Mouse (Mus musculus) layer of hippocampus, adult 18-20 months (tissue): ENCODE results near the gene Elmo2. TPM values are rescaled to one million over a fixed set of nuclear protein-coding genes. Genes with fewer than 3 reads are reported as not detected.

Source experiments
- DNase-seq, 2 experiments: peaks; one replicate each; pipeline ENCODE4 v3.0.0; 2022; ENCODE audit warnings: low spot score in 2 of 2
- total RNA-seq, 2 experiments: library from RNA; stranded (reverse); gene quantifications; 2 replicates each; pipeline ENCODE4 v1.2.3; 2021

Gene Elmo2
- total RNA-seq, 2 experiments from 2014 or later, result 174 to 179 TPM

DNA sequence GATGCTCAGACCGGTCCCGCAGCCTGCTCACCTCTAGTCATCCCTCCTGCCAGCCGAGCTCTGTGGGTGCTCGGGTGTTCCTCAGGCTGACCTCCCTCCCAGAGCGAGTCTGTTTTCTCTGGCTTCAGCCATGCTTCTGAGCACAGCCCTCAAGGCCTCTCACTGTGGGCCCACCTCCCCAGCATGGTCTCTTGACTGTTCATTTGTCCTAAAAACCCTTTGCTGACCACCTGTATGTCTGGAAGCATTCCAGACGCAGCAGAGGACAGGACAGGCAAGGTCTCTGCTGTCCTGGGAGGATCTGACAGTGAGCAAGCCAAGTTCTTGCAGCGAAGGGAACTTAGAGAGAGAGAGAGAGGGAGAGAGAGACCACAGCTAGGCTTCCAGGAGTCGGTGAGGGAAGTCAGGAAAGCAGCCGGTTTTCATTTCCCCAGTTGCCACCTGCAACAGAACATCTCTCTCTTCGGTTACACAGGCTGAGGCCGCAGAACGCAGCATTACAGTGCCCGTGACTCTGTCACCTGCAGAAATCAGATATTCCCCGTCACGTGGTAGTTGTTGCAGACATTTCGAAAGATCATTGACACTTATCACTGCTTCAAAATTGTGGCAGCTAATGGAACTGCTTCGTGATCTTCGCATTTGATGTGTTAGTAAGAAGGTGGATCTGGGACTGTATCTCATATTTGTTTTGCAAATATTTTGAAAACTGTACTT lies 63.8 kb downstream of the Elmo2 start:
- no peak for DNase-seq

- DNase-seq, result no peak
Measured at GRCm38 (mm10) chr2:165259859-165260258, 66.4 kb downstream of the Elmo2 start.

- DNase-seq, result no peak
Measured at GRCm38 (mm10) chr2:165258321-165258720, 68.0 kb downstream of the Elmo2 start.

- no peak for DNase-seq
Measured at GRCm38 (mm10) chr2:165257151-165257834, 69.0 kb downstream of the Elmo2 start.

- no peak for DNase-seq
Measured at GRCm38 (mm10) chr2:165256213-165256612, 70.1 kb downstream of the Elmo2 start.

DNA sequence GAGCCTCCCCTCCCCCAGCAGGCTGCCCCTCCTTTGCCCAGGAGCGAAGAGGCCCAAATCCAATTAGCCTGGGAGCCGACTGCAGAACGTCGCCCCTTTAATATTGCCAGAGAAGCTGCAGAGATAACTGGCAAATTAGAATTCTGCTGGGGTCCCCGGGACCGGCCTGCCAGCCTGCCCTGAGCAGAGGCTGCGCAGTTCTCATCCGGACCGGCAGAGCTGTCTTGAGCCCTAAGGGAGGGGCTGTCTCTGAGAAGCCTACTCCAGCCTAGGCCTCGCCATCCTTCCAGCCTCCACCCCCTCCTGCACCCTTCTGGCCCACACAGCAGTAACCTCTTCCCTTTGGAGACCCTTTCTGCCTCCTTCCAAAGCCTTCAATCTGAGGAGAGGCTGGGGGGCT lies 72.4 kb downstream of the Elmo2 start:
- DNase-seq, result no peak

DNA sequence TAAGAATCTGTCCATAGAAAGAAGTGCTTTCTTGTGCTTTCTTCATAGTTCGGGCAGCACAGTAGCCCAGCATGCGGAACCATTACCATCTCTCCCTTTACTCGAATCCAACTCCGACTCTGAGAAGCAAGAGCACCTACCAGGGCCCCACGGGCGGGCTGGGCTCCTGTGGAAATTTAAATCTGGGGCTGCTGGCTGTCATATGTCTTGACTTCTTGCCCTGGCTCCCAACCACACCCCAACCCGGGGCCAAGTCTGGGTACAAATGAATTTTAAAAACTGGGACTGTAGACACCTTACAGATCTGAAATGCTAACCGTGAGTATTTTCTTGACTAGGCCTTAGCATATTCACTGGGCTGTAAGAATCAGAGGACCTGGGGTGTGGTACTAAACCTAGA lies 73.0 kb downstream of the Elmo2 start:
- no peak for DNase-seq

GRCm38 (mm10) chr2:165252801-165253200 lies 73.5 kb downstream of the Elmo2 start:
- DNase-seq, result no peak

- no peak for DNase-seq
Measured at GRCm38 (mm10) chr2:165252381-165252780, 73.9 kb downstream of the Elmo2 start.

DNA sequence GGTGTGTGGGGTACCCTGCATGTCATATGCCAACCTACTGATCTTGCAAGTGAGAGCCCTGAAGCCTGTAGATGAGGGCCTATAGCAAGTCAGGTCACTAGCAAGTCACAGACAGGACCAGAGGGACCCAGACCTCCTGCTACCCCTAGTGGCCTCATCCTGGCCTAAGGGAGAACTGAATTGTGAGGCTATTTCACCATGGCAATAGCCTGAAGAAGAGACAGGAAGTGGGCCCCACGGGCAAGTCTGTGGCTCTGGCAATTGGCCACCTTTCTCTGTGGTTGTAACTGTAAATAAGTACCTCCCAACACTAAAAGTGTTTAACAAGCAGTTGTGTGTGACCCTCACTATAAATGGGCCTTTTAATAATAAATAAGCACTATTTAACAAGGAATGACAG lies 75.4 kb downstream of the Elmo2 start:
- DNase-seq, result no peak

- DNase-seq, result no peak
Measured at GRCm38 (mm10) chr2:165248967-165249366, 77.3 kb downstream of the Elmo2 start.

DNA sequence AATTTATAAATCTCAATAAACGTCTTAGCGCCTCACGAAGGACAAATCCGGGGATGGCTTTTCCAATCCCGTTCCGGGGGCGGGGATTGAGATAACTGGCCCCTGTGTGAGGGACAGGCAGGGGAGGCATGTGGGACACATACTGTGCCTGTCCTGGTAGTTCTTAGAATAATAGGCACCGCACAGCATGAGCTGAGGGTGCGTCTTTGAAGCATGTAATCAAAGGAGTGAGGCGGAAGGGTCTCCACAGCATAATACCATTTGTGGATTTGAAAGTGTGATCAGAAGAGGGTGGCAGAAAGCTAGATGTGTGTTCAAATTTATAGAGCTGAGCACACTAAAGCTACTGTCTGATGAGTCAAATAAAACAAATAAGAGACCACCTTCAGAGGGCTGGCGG lies 79.9 kb downstream of the Elmo2 start:
- DNase-seq, result no peak

- DNase-seq, result no peak
Measured at GRCm38 (mm10) chr2:165243122-165243720, 83.1 kb downstream of the Elmo2 start.

DNA sequence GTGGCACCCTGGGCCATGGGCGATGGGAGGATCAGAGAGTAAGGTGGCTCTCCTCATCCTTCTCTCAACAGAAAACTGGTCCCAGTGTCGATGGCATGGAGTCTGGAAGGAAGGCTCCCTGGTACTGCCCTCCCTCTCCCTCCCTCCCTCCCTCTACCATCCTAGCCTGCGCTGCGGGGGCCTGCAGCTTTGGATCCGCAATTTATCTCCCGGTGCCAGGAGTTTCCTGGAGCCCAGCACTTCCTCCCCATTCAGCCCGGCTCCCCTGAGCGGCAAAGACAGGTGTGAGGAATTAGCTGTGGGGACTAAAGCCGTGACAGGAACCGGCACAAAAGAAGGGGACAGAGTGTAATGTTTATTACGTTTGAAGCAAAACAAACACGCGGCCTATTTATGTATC lies 83.7 kb downstream of the Elmo2 start:
- DNase-seq, result no peak

- no peak for DNase-seq
Measured at GRCm38 (mm10) chr2:165241786-165242185, 84.5 kb downstream of the Elmo2 start.

- no peak for DNase-seq
Measured at GRCm38 (mm10) chr2:165240371-165240770, 85.9 kb downstream of the Elmo2 start.

- DNase-seq, result no peak
Measured at GRCm38 (mm10) chr2:165239533-165240144, 86.6 kb downstream of the Elmo2 start.

DNA sequence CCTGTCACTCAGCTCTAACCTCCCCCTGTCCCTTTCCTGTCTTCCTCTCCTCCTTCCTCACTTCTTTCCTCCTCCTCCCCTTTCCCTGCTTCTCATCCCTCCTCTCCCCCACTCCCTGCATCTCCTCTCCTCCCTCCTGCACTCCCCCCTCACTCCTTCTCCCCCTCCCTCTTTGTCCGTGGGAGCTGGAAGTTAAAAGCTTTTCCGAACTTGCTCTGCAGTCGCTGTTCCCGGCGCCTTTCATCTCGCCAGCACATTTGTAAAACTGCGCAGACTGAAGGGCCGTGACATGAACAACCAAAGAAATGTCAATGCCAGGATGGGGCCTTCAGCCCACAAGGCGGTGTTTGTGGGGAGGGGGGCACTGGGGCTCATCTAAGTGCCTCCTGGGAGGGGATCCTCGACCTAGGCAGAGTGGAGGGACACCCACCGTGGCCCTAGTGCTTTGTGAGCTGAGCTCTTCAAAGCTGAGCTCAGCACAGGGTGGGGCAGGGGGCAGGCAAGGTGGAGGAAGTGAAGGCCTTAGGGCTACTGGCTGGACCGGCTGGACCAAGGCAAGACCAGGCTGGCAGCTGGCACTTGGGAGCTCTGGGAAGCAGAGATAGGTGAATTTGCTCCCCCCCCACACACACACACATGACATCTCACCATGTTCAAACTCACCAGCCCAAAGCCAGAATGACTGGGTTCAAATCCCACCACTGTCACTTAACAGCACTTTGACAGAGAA lies 87.7 kb downstream of the Elmo2 start:
- DNase-seq, result no peak
